Mouse (Mus musculus) heart, adult 8-10 months (tissue): ENCODE results near the gene Gm4567. TPM values are rescaled to one million over a fixed set of nuclear protein-coding genes. Genes with fewer than 3 reads are reported as not detected.
"Not testable (repeated sequence)": the region's sequence is repeated elsewhere in the genome, so short reads cannot be mapped to it uniquely, and the experiment has no call there.

ENCODE experiments used
- DNase-seq: peaks from one replicate; pipeline ENCODE4 v3.0.0; 2022; ENCODE audit warnings: low spot score
- total RNA-seq, 4 experiments: library from RNA; stranded (reverse); gene quantifications; 2 replicates each; pipeline ENCODE4 v1.2.4; 2022

The Gm4567 gene
- total RNA-seq: not detected

GRCm38 (mm10) chr7:22719610-22720009 lies at the start of gene Gm4567:
Gene Gm4567 (minus strand): TSS chr7:22719710.
- not testable (repeated sequence) for DNase-seq

DNA sequence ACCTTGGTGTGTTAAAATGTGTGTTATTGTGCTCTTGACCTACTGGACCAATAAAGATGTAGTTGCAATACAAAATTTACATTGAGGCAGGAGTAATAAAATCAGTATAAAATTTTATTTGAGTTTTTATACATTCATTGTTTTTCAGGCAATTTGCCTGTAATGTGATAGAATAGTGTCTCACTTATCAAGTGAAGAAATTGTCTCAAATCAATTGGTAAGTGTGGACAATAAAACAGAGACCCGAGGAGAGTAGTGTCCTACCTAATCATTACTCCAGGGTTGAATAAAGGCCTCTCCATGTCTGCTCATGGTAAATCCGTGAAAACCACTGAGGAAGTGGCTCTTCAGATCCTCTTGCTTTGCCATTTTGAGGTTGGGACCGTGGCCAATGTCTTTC lies 41.9 kb upstream of the Gm4567 start, which contains the start of gene Vmn1r157:
Gene Vmn1r157, plus strand, starts transcription at position 301 of the 400 bp plus-strand sequence.
- not testable (repeated sequence) for DNase-seq

- not testable (repeated sequence) for DNase-seq
Observed at GRCm38 (mm10) chr7:22692217-22692616, 27.3 kb downstream of the Gm4567 start, which contains the start of gene Gm8693. Gene Gm8693 (minus strand): TSS chr7:22692317.

Other genes with a start within 250 kb of the Gm4567 start
- not detected for gene Vmn1r151, start 220.0 kb downstream of the Gm4567 start, total RNA-seq
- not detected for gene Vmn1r152, start 196.7 kb downstream of the Gm4567 start, total RNA-seq
- not detected for gene Gm8677, start 184.8 kb downstream of the Gm4567 start, total RNA-seq
- not detected for gene Gm4201, start 154.4 kb downstream of the Gm4567 start, total RNA-seq
- not detected for gene Gm4565, start 131.6 kb downstream of the Gm4567 start, total RNA-seq
- gene Vmn1r155, start 61.7 kb downstream of the Gm4567 start, total RNA-seq: not detected
- not detected for gene Gm8693, start 27.4 kb downstream of the Gm4567 start, total RNA-seq
- not detected for gene Vmn1r157, start 42.0 kb upstream of the Gm4567 start, total RNA-seq
- gene Vmn1r158, start 71.1 kb upstream of the Gm4567 start, total RNA-seq: not detected
- not detected for gene Vmn1r159, start 123.9 kb upstream of the Gm4567 start, total RNA-seq
- not detected for gene Vmn1r160, start 151.5 kb upstream of the Gm4567 start, total RNA-seq